Mouse (Mus musculus) layer of hippocampus, postnatal 25 days (tissue): Measurements from ENCODE around the gene 1810010H24Rik. TPM values are rescaled to one million over a fixed set of nuclear protein-coding genes. Genes with fewer than 3 reads are reported as not detected.
A peak's percentile ranks its signal among the peaks of the same experiment; 100 is the strongest.
"Not testable (repeated sequence)": the region's sequence is repeated elsewhere in the genome, so short reads cannot be mapped to it uniquely, and the experiment has no call there.

ENCODE experiments used
- DNase-seq, 2 experiments: peaks; one replicate each; pipeline ENCODE4 v3.0.0; 2022; ENCODE audit warnings: mixed read lengths in 2 of 2, low spot score in 1 of 2; ENCODE audit errors: extremely low spot score in 1 of 2
- total RNA-seq, 2 experiments: library from RNA; stranded (reverse); gene quantifications; 2 replicates each; pipeline ENCODE4 v1.2.3; 2021

The 1810010H24Rik gene
- total RNA-seq: 1 to 10 TPM; 3.1 to 3.6 TPM

GRCm38 (mm10) chr11:107025411-107026321 lies at the start of gene 1810010H24Rik:
Gene 1810010H24Rik, plus strand, starts transcription at chr11:107025681.
- DNase-seq: no peak

DNA sequence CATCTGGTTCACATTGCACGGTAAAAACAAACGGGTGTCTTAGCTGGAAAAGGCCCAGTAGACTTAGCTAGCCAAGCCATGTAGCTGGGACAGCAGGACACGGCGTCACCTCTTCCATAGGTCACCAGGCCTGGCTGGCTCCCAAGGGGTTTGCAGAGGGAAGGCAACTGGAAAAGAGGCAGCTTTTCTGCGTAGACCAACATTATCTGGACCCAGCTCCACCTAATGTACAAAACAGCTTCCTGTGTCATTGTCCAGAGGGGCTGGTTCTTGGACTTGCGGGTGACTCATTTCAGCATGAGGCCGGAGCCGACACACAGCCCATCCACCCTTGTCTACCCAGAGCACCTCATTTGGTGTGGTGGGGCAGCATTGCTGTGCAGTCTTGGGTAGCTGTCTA lies 49.3 kb upstream of the 1810010H24Rik start:
- DNase-seq: no peak

- DNase-seq: peak in 1 of 2 experiments; percentile 55
These were observed 45.0 kb upstream of the 1810010H24Rik start for GRCm38 (mm10) chr11:106980455-106980854.

DNA sequence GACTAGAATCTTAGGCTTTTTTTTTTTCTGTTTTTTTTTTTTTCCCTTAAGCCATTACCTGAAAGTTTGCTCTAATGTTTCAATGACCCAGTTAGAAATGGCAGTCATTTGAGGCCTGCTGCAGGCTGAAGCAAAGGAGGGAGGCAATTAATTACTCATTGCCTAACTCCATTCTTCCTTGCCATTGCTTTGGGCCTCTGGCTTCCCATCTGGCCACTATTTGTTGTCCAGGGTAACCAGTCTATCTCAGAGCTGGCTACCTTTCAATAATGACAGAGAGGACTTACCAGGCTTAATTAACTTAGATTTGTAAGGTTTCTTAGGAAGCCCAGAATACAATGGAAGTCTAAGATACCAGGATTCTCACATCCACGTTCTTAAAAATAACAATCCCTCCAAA lies 43.7 kb upstream of the 1810010H24Rik start:
- no peak for DNase-seq

DNA sequence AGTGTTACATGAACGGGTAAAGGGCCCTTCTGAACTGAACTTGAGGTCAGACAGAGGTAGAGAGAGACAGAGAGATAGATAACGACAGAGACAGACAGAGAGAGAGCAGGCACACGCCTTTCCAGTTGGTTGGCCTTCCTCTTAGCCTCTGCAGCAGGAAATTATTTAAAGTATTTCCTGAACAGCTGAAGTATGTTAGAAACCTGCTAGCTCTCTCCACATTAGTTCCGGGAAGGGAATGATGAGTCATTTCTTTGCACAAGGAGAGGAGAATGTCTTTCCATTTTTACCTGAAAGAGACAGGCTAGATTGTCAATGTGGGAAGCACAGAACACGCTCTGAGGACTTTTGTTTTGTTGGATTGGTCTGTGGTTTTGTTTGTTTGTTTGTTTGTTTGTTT lies 43.1 kb upstream of the 1810010H24Rik start:
- no peak for DNase-seq

DNA sequence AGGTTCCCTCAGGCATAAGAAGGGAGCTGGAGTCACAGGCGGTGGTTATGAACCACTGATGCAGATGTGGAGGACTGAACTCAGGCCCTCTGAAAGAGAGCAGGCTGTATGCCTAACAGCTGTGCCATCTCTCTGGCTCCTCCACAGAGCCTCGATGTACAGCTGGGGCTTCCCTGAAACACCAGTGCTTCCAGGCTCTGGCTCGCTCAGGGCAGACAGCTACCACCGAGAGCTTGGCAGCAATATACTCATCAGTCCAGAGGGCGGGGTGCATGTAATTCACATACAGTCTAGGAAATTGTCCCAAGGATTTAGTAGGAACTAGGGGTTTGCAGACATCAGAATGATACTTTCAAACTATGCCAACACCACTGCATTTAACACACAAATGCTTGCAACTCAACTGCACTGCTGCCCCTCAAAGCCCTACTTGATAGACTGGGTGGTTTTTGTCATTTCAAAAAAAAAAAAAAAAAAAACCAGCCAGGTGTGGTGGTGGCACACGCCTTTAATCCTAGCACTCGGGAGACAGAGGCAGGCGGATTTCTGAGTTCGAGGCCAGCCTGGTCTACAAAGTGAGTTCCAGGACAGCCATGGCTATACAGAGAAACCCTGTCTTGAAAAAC lies 39.4 kb upstream of the 1810010H24Rik start:
- not testable (repeated sequence) for DNase-seq

GRCm38 (mm10) chr11:106987384-106987783 lies 38.1 kb upstream of the 1810010H24Rik start:
- no peak for DNase-seq

- no peak for DNase-seq
These were observed 31.0 kb upstream of the 1810010H24Rik start for GRCm38 (mm10) chr11:106994246-106995085.

- DNase-seq: not testable (repeated sequence)
These were observed 29.0 kb upstream of the 1810010H24Rik start for GRCm38 (mm10) chr11:106996492-106996891.

GRCm38 (mm10) chr11:106997976-106998375 lies 27.5 kb upstream of the 1810010H24Rik start:
- DNase-seq: no peak

DNA sequence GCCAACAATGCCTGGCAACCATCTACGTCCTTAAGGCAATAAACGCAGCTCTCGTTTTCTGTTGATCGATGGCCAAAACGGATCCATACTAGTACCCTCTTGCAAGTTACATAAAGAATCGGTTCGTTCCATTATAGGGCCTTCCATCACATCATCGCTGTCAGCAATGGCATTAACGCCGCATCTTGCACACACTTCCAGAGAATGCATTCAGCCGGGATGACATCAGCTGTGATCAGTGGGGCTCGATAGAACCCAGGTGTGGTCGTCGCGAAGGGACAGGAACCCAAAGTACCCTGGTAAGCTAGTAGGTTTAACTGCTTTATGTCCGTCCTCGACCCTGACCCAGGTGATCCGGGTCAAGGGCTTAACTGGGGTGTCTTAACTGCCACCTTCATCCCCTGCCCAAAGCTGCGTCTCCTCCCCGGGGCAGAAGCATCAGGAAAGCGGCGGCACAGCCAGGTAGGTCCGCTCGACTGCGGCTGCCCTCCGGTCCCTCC lies 26.8 kb upstream of the 1810010H24Rik start:
- DNase-seq: peak; percentile 22 to 29

GRCm38 (mm10) chr11:106999151-106999948 lies 26.1 kb upstream of the 1810010H24Rik start, which contains the start of gene Kpna2:
Gene Kpna2, minus strand, starts transcription at chr11:106999541.
- peak; percentile 68 to 84 for DNase-seq

DNA sequence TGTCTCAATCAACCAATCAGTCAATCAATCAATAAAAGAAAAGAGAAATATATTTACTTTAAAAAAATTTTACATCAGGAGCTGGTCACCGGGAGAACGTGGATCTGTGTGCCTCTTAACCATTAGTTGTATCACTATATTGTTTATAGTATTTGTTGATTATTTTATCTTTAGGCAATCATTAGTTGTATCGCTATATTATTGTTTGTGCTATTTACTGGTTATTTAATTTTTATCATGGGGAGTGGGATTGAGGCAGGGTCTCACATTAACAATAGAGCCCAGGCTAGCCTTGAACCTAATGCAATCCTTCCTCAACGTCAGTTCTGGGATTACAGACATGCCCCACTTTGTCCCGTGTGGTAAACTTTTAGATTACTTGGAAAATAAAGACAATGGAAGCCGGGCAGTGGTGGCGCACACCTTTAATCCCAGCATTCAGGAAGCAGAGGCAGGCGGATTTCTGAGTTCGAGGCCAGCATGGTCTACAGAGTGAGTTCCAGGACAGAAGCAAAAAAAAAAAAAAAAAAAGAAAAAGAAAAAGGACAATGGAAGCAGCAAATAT lies 25.4 kb upstream of the 1810010H24Rik start:
- DNase-seq: no peak

- DNase-seq: no peak
These were observed 23.5 kb upstream of the 1810010H24Rik start for GRCm38 (mm10) chr11:107001760-107002675.

- no peak for DNase-seq
These were observed 19.9 kb upstream of the 1810010H24Rik start for GRCm38 (mm10) chr11:107005538-107005937.

DNA sequence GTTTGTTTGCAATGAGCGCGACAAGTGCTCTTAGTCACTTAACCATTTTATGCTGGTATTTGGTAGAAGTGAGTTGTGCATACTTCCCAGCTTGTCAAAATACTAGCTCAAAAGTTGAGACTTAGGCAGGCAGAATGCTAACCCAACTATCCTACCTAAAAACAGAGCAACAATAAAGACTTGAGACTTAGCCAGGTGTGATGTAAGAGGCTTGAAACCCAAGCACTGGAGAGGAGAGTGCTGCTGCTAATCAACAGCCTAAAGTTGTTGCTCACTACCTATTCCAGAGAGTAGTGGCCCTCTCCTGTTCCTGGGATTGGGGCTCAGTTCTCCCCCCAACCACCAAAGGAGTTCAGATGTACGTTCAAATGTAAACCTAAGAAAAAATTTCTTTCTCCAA lies 15.0 kb upstream of the 1810010H24Rik start:
- no peak for DNase-seq

GRCm38 (mm10) chr11:107011171-107011570 lies 14.3 kb upstream of the 1810010H24Rik start:
- no peak for DNase-seq

DNA sequence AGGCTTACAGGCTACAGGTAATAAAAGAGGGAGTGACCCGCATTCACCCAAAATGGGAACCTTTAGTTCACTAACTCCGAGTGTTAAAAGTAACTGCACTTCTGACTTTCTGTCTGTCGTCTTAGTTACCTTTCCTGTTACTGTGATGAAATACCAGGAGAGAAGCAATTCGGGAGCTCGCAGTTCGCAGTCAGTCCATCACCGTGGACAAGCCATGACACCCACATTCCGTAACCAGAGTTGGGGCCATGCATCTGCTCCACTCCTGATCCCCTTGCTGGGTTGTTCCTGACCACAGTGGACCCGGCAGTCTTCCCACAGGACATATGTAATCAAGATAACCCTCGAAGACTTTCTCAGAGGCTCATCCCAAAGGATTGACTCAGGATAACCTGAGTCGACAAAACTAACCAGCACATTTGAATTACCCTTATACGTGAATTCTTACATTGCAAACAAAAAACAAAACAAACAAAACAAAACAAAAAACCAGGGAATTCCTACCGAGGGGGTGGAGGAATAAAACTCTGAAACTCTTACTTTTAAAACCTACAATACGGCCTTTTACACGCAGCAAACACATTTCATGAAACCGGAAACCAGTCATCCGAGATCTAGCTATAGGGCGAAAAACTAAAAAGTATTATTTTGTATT lies 13.7 kb upstream of the 1810010H24Rik start:
- DNase-seq: no peak
